Mouse (Mus musculus): ENCODE data around the gene Wdtc1.
A peak's percentile ranks its signal among the peaks of the same experiment; 100 is the strongest.

Gene Wdtc1

DNA sequence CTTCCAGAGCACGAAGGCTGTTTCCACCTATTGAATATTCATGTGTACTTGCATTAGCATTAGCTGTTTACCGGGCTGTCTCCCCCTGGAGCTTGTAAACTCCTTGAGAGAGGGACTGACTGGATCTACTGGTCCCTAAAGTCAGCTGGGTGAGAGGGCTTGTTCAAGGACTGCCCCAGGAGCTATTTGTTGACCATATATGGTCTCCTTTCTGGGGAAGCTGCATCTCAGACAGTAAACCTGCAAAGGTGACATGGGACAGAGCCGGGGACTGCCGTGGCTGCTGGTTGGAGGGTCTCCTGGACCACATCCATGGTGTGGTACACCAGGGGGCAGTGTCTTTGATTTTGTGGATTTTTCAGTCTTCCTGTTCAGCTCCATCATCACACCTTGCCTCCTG is 70.6 kb downstream of the Wdtc1 start:
- DNase-seq (ENCODE audit: low read depth, low spot score) = no peak

DNA sequence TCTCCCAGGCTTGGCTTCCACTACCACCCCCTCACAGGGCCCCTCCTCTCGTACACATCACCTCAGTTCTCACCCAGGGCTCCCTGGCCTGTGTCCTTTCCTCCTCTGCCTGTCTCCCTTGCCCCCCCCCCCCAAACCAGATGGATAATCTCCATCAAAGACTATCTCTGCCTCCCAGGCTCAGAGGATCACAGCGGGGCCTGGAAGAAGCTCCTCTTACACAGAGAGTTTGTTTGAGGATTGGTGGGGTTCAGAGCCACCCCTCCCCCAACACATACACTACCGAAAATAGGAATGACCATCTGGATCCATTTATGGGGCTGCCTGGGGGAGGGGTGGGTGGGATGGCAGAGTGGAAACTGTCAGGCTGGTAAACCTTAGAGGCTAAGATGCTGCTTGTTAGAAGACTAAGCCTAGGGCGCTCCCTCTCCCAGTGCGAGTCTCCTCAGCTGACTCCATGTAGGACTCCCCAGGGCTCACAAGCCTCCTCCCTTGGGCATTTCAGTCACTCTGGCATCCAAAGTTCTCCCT is 71.3 kb downstream of the Wdtc1 start:
- DNase-seq (ENCODE audit: low read depth, low spot score) = no peak

DNA sequence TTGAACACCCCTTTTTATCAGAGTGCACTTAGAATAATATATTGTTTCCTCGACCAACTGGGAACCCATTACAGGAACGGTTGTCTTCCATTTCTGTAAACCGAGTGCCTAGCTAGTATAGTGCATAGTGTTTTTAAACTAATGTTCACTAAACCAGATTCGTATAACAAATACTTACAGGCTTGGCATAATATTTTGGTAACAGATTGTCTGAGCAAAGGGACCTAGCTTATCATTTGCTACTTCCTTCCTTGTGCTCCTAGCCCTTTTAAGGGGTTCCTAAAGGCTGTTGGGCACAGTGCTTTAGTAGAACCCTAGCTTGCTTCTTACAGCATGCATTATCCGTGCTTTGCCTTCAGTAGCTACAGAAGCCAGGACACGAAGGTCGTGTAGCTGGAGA is 71.8 kb downstream of the Wdtc1 start:
- DNase-seq (ENCODE audit: low read depth, low spot score) = no peak

DNA sequence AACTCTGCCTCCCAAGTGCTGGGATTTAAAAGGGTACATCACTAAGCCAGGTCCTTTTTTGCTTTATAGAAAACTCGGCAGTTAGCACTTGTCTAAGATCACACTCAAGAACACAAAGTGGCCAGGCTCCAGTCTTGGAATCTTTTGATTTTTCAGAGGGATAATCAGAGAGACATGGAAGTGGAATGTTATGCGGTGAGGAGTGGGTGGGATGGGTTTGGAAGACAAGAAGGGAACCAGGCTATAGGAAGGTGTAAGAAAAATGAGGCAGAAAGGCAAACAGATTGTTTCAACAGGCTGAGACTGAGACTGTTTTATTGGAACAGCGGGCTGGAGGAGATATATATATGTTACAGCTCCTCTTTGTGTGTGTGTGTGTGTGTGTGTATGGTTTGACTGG is 74.8 kb downstream of the Wdtc1 start:
- DNase-seq (ENCODE audit: low read depth, low spot score) = no peak

DNA sequence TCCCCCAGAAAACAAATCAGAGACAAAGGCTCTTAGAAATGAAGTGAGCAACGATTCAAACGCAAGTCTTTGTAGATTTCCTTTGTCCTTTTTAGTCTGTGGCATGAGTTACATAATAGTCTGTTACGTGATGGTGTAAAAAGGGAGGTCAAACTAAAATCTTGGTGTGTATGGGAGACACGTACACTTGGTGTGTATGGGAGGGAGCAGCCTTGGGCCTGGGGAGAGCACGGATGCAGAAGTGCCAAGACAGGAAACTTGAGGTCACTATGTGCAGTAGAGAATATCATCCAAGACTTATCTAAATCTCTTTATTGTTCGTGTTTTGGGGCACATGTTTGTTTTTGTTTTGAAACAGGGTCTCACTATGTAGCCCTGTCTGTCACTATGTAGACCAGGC is 75.2 kb downstream of the Wdtc1 start:
- DNase-seq (ENCODE audit: low read depth, low spot score) = no peak

DNA sequence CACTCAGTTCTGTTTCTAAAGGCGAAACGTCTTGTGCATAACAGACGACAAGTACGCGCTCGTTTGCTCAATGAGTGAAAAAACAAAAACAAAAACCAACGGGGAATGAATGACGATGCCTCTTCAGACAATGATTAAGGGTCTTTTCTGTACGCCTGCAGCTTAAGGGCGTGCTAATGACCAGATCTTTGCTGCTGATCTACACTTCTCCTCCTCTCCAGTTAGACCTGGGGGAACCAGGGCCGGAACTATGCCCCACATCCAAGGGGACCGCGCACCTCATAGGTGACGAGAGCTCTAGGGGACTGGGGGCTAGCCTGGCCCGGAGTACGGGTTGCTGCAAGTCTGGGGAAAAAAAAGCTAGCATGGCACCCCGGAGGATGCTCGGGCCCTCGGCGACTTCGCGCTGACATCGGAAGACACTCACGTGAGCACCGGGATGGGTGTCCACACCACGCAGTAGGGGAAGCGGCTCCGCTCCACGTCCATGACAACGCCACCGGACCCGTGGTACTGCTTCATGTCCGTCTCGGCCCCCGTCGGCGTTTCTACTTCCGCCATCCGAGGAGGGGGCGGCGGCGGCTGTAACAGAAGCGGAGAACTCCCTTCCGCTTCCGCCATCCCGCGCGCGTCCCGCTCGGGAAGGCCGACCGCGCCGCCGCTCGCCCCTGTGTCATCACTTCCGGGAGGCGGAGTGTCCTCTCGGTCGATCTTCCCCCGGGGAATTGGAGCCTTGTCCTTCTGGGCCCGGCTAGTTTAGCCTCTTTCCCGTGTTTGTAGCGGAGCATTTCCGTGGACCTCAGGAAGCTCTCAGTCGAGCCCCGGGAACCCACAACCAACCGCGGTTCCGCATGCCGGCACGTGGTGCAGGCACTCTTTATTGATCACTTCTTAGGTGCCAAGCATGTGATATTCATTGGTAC is 75.9 kb downstream of the Wdtc1 start, which contains the start of gene Tmem222:
Tmem222 (minus strand) TSS at position 689 of the 923 bp plus-strand sequence.
- peak; percentile 90 for DNase-seq (ENCODE audit: low read depth, low spot score)

DNA sequence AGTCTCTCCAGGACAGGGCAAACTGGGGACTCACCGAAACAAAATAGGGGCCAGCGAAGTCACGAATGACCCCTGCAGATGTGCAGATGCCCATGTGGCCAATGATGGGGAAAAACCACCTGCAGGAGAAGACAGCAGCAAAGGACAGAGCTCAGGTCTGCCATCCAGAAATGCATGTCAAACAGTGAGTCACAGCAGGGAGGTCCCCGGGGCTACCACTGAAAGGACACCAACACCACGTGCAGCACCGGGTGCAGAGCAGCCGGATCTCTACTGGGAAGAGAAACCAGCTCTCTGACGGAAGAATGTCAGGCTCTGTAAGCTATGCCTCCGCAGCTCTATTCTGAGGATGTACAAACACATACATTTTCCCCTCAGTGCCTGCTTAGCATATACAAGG is 82.4 kb downstream of the Wdtc1 start:
- DNase-seq (ENCODE audit: low read depth, low spot score) = no peak

DNA sequence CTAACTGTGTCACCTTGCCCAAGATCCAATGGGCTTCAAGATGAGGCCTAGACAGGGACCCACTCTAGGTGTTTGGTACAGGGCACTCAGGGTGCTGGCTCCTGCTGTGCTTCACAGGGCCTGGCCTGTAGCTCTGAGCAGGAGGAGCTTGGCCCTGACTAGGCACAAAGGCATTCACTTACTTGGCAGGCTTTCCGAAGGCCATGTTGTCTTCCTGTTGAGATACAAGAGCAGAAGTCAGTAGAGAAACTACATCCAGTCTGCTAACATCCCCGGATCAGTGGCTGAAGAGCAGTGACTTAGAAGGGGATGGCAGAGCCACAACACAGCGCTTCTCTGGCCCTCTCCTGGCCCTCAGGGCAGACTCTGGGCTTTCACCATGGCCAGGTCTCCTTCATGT is 83.7 kb downstream of the Wdtc1 start:
- DNase-seq (ENCODE audit: low read depth, low spot score) = no peak

DNA sequence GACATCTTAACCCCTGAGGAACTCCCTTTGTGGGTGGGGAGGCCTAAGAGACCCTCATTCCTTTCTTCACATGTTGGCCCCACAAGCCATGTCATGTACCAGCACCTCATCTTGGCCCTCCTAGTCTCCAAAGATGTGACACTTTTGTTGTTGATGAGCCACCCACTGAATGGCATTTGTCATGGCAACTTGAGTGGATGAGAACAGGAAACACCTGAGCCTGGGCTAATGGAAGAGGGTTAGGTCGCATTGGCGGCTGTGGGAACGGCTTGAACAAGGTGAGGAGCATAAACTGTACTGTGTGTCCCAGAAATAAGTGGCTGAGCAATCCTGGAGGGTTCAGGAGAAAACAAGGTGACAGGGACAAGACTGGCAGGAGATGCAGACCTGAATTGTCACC is 84.3 kb downstream of the Wdtc1 start:
- DNase-seq (ENCODE audit: low read depth, low spot score) = no peak

DNA sequence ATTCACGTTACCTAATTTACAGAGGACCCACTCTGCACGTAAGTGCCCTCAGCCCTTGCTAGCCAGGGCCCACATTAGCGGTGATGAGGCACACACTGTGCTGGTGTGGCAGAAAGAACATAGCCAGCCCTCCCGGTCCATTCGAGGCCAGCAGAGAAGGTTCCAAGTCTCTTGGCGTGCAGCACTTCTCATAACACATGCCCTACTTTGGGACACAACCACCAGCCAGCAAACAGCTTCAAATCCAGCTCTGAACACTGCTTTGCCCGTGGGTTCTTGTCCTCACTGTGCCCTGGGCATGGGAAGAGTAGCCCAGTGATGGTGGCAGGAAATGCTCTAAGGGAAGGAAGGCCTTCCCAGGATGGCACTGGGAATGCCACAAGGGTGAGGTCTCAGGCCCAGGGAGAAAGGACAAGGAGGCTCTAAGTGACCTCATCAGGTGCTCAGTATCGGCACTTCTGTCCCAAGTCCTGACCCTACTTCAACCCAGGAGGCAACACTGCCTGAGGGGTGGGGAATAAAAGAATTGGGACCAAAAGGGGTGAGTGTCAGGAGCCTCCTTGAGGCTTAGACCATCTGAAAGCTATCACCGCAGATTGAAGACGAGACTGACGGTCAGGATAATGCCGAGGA is 86.9 kb downstream of the Wdtc1 start:
- no peak for DNase-seq (ENCODE audit: low read depth, low spot score)

DNA sequence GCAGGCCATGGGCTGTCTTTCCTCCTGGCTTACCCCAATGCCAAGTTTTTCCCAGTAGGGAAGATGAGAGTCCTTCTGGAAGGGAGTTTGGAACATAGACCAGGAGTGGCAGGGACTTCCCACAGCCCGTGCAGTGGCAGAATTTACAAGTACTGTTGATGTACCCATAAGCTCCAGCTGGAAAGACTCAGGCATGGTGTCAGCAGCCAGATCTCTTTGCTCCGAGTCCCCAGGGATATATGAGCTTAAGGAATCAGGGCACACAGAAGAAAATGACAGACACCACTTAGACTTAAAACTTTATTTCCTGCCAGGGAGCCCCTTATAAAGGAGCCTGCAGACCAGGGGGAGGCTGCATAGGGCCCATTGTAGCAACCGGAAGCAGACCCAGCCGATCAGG is 87.5 kb downstream of the Wdtc1 start:
- no peak for DNase-seq (ENCODE audit: low read depth, low spot score)

DNA sequence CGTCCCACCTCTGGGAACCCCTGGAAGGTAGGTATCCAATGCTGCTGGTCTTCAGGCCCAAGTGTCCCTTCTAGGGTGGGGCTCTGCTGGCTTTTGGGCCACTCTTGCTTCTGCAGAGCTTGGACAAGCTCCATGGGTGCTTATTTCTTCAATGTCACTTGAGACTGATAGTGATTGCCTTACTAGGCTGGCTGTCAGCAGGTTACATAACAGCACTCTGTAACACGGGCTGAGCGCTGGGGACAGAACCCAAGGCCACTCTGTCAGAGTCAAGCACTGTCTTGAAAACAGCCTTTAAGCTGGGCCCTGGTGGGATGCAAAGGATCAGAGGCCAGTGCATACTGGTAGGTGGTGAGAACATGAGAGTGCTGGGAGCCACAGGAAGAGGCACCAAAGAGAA is 88.0 kb downstream of the Wdtc1 start:
- no peak for DNase-seq (ENCODE audit: low read depth, low spot score)

DNA sequence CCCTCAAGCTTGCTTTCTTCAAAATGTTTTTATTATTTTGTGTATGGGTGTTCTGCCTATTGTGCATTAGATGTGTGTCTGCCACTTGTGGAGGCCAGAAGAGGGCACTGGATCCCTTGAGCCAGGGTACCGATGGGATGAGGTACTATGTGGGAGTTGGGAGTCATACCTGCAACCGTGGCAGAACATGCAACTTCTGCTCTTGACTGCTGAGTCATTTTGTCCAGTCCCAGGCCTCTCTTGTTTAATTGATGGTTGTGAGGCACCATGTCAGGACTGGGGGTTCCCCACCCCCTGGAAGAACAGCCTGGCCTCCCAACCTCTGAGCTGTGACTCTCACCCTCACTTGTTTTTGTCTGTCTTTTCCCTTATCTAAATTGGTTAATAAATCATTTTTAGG is 88.7 kb downstream of the Wdtc1 start:
- no peak for DNase-seq (ENCODE audit: low read depth, low spot score)

DNA sequence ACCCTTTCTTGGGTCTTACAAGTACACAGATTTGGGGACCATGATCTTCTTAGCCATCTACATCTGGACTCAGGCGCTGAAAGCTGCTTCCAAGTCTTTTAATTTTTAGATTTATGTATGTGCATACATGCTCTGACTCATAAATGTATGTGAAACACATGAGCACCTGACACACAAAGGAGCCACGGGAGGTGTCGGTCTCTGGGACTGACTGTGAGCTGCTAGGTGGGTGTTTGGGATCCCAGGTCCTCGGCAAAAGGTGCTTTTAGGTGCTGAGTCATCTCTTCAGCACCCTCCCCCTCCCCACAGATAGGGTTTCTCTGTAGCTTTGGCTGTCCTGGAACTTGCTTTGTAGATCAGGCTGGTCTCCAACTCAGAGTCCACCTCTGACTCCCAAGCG is 89.5 kb downstream of the Wdtc1 start:
- DNase-seq (ENCODE audit: low read depth, low spot score) = no peak

DNA sequence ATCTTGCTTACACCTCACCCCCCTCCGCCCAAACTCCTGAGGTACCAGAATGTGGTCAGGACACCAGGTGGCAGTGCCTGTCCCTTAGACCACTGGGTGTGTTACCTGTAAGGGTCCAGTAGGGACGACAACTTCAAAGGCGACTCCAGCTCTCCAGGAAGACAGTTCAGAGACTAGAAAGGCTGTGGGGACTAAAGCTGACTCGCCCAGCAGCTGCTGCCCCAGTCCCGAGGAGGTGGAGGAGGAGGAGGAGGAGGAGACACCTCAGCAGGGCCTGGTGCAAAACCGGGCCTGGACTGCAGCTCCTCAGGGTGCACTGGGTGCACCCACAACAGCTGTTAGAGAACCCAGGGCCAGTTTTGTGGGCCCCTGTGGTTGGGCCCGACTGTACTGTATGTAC is 90.4 kb downstream of the Wdtc1 start, which contains the start of gene Sytl1:
Sytl1 (minus strand) TSS at position 232 of the 400 bp plus-strand sequence.
- DNase-seq (ENCODE audit: low read depth, low spot score) = no peak

DNA sequence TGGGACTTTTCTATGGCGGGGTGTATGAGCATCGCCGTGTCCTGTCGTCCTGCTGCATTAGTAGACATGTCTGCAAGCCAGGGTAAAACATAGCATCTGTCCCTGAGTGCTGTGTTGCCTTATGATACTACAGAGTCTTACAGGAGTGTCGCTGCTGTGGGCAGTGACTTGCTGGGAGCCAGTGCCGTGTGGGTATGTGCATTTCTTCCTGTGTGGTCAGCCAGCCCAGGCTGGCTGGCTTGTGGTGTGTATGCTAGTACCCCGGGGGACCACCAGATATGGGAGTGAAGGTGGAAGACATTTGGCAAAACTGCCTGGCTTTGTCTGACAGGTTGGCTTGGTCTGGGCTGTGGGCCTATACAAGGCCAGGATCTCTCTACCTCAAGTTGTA is 90.9 kb downstream of the Wdtc1 start:
- DNase-seq (ENCODE audit: low read depth, low spot score) = no peak

DNA sequence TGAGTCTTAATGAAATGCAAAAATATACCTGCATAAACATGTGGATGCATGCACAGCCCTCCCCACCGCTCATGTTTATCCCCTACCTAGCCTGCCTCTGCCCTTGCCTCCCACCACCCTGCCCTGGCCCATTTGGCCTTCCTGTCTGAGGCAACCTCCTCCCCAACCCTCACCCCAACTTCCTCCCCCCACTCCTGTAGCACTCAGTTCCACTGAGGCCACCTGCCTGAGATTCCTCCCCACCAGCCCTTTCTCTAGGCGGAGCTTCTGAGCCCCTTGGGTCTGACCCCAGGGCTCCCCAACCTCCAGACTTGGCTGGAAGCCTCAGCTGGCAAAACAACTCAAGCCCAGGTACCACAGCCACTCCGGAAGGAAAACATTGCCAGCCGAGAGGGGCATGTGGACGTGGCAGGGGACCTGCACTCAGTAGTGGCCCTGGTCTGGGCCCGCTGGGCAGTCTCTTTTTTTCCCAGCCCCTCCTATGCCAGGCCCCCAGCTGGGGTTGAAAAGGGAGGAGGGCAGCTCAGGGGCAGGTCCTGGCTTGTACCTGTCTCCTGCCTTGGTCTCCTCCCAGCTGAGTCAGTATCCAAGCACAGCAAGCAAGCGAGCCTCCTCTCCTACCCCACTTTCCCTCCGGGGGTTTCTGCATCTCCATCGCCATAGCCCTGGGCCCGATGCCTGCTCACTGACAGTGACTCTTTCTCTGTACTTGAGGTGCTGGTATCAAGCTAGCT is 91.5 kb downstream of the Wdtc1 start:
- no peak for DNase-seq (ENCODE audit: low read depth, low spot score)

DNA sequence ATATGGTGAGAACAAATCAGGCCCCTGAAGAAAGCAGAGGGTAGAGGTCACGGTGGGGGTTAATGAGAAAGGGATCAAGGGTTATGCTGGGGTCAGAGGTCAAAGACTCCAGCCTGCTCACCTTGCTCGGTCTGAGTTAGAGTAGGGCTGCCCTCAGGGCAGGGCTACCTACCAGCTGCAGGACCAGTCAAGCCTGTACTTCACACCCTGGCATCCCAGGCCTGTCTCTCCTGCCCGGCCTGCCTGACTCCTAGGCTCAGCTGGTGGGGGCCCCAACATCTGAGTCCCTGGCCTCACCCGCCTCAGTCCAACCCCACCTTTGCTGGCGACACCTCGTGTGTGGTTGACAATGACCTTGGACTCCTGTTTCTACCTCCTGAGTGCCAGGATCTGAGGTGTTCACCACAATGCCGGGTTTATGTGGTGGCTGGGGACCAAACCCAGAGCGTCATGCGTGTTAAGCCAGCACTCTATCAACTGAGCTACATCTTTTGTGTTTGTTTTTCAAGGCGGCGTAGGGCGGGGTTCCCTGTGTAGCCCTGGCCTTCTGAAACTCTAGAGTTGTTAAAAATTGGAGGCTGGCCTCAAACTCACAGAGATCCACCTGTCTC is 95.4 kb downstream of the Wdtc1 start:
- DNase-seq (ENCODE audit: low read depth, low spot score) = no peak

DNA sequence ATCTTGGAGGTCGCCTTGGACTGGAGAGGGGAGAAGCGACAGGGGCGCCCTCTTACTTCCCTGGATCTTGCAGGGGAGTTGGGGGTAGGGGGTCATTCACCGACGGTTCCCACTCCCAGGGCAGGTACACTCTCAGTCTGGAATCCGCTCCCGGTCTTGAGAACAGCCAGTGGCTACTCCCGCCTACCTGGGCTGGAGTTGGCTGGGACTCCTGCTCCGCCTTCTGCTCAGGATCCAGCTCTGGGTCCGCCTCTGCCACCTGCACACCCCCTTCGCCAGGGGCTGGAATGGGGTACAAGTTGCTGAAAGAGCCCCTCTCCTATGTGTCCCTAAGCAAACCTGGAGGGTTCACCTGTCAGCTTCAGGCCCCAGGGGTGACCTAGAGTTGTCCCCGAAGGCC is 96.1 kb downstream of the Wdtc1 start:
- no peak for DNase-seq (ENCODE audit: low read depth, low spot score)

DNA sequence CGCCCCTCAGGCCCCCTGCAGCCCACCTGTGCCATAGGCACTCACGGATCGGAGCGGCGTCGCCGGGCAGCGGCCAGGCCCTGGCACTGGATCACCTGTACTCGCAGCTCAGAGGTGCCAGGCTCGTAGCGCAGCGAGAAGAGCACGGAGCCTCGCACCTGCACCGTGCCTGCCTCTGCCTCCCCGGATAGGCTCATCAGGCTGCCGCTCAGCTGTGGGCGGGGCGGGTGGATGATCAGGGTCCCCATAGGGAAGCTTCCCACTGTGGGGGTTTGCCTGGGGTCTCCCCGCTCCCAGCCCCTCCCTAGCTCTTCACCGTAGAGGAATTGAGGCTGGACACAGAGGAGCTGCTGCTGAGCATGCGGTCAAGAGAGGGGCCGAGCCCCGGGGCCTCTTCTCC is 96.5 kb downstream of the Wdtc1 start:
- no peak for DNase-seq (ENCODE audit: low read depth, low spot score)

DNA sequence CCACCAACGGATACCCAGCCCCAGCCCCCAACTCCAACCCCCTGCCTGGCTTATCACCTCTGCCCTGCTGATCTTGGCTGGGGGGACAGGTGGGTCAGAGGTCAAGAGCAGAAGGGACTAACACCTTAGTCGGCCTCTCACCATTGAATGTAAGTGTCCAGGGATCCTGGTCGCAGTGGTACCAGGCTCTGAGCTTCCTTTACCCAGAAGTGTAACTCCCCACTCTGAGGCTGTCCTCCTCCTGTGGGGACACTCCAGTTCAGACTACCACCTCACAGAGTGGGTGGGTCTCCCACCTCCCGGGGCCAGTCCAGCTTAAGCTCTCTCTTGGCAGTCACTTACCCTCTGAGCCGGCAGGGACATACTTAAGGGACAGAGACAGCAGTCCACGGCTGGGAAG is 97.9 kb downstream of the Wdtc1 start:
- DNase-seq (ENCODE audit: low read depth, low spot score) = no peak

DNA sequence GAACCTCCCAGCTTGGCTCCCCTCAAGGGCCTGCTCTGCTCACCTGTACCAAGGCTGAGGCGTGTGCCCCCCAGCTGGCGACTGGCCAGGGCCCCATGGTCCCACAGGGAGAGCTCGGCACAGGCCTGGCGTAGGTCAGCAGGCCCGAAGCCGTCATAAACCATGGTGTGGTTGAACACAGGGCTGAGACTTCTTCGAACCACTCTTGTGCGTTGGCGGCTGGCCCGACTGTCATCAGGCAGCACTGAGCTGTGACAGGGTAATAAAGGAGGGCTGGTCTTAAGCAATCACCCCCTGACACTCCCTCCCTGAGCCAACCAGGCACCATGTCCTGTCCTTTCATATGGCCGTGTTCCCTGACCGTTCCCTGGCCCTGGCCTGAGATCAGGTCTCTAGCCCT is 99.9 kb downstream of the Wdtc1 start:
- DNase-seq (ENCODE audit: low read depth, low spot score) = no peak
